Mouse (Mus musculus) layer of hippocampus, adult 2 months (tissue): Measurements from ENCODE around the gene Eif2b4. TPM values are rescaled to one million over a fixed set of nuclear protein-coding genes. Genes with fewer than 3 reads are reported as not detected.
A peak's percentile ranks its signal among the peaks of the same experiment; 100 is the strongest.
"Not testable (repeated sequence)": the region's sequence is repeated elsewhere in the genome, so short reads cannot be mapped to it uniquely, and the experiment has no call there.

Experiments used
- DNase-seq, 2 experiments: peaks; one replicate each; pipeline ENCODE4 v3.0.0; 2022; ENCODE audit warnings: low spot score in 2 of 2
- H3K27ac ChIP-seq: fragments of 200-600 bp; 2 replicates; pipeline ENCODE4 v1.8.1; 2022
- H3K4me3 ChIP-seq: fragments of 200-600 bp; 2 replicates; pipeline ENCODE4 v1.8.1; 2022; ENCODE audit warnings: mild to moderate bottlenecking
- CTCF ChIP-seq: fragments of 200-600 bp; conservative IDR thresholded peaks from 2 replicates; pipeline ENCODE4 v1.8.1; 2022; ENCODE audit warnings: antibody characterized with exemption, mild to moderate bottlenecking, moderate library complexity
- total RNA-seq, 2 experiments: library from RNA; stranded (reverse); gene quantifications; 2 replicates each; pipeline ENCODE4 v1.2.3; 2021

Eif2b4 gene
- total RNA-seq, 2 experiments from 2014 or later: 39.6 to 54.0 TPM

GRCm38 (mm10) chr5:31218294-31218693 is 25.1 kb upstream of the Eif2b4 start:
- DNase-seq: no peak
- TF ChIP-seq CTCF: no peak
- Histone ChIP-seq H3K4me3 (no peak overlapping the region), H3K27ac (no peak overlapping the region)

- H3K4me3 ChIP-seq, H3K27ac ChIP-seq, DNase-seq: not testable (repeated sequence)
These were observed 23.3 kb upstream of the Eif2b4 start for GRCm38 (mm10) chr5:31216554-31216953.

- no peak for TF ChIP-seq CTCF
- Histone ChIP-seq H3K4me3 (no peak overlapping the region), H3K27ac (no peak overlapping the region)
- no peak for DNase-seq
These were observed 11.2 kb upstream of the Eif2b4 start for GRCm38 (mm10) chr5:31204421-31204820.

GRCm38 (mm10) chr5:31203866-31204265 is 10.6 kb upstream of the Eif2b4 start:
- no peak for TF ChIP-seq CTCF
- no peak overlapping the region for H3K4me3 ChIP-seq
- DNase-seq: no peak
- no peak overlapping the region for H3K27ac ChIP-seq

- peak overlapping the region; percentile 92; the same call in 1 of the 2 replicates for H3K27ac ChIP-seq
These were observed 9.7 kb upstream of the Eif2b4 start for GRCm38 (mm10) chr5:31202933-31203332.

GRCm38 (mm10) chr5:31201742-31202590 is 8.7 kb upstream of the Eif2b4 start, which contains the start of gene Zfp513:
Gene Zfp513, minus strand, starts transcription at chr5:31202303.
- peak; percentile 92 to 99 for DNase-seq

More at GRCm38 (mm10) chr5:31202933-31203332, 9.7 kb upstream of the Eif2b4 start:
- no peak for DNase-seq
- no peak for TF ChIP-seq CTCF
- H3K4me3 ChIP-seq: peak overlapping the region; percentile 87

GRCm38 (mm10) chr5:31201042-31201741 is 8.0 kb upstream of the Eif2b4 start:
- H3K4me3 ChIP-seq: peak overlapping the region; percentile 87
- no peak for DNase-seq
- peak overlapping the region; percentile 92 for H3K27ac ChIP-seq
- no peak for TF ChIP-seq CTCF

More at GRCm38 (mm10) chr5:31201742-31202590, 8.7 kb upstream of the Eif2b4 start, which contains the start of gene Zfp513:
- TF ChIP-seq CTCF: 0 out of 2 replicates have a peak, but pooled peaks have one; percentile 16
- peak within 1 kb of the TSS; percentile 87 for H3K4me3 ChIP-seq
- peak within 1 kb of the TSS; percentile 92 for H3K27ac ChIP-seq

GRCm38 (mm10) chr5:31200327-31200768 is 7.1 kb upstream of the Eif2b4 start:
- TF ChIP-seq CTCF: no peak
- Histone ChIP-seq H3K27ac (peak overlapping the region; percentile 92; the same call in 1 of the 2 replicates), H3K4me3 (no peak overlapping the region; the same call in 1 of the 2 replicates)
- DNase-seq: peak in 1 of 2 experiments; percentile 37

- no peak for DNase-seq
- Histone ChIP-seq H3K4me3 (no peak overlapping the region; the same call in 1 of the 2 replicates), H3K27ac (peak overlapping the region; percentile 46; the same call in 1 of the 2 replicates)
- peak; percentile 37 for TF ChIP-seq CTCF
These were observed 6.7 kb upstream of the Eif2b4 start for GRCm38 (mm10) chr5:31199893-31200292.

- peak overlapping the region; percentile 46; the same call in 1 of the 2 replicates for H3K27ac ChIP-seq
These were observed 6.2 kb upstream of the Eif2b4 start for GRCm38 (mm10) chr5:31199321-31199892.

GRCm38 (mm10) chr5:31198616-31199320 is 5.5 kb upstream of the Eif2b4 start:
- no peak overlapping the region for H3K4me3 ChIP-seq
- peak overlapping the region; percentile 7; the same call in 1 of the 2 replicates for H3K27ac ChIP-seq
- TF ChIP-seq CTCF: no peak
- DNase-seq: no peak

More at GRCm38 (mm10) chr5:31199321-31199892, 6.2 kb upstream of the Eif2b4 start:
- no peak for TF ChIP-seq CTCF
- no peak for DNase-seq
- H3K4me3 ChIP-seq: no peak overlapping the region

GRCm38 (mm10) chr5:31198170-31198569 is 4.9 kb upstream of the Eif2b4 start:
- Histone ChIP-seq H3K27ac (peak overlapping the region; percentile 7; the same call in 1 of the 2 replicates), H3K4me3 (no peak overlapping the region)
- TF ChIP-seq CTCF: no peak
- no peak for DNase-seq
